12 mouse cellular contexts compared by ENCODE assay signal in genomic region chr15:97466110-97466509, GRCm38 (mm10).
DNase-seq lines count a peak whose midpoint lies in the region; TF ChIP-seq lines count a peak whose summit lies in the region.
"Had no signal": no experiment of that assay in that cellular context is flagged by ENCODE, and none has a peak within 500 bp of the region (broad histone marks: within the 10 kb centered on the region; RNA-seq: fewer than 3 reads in every experiment).

No protein-coding gene starts in this region.

- peak; percentile 32 for TF ChIP-seq RAD21 in CH12.LX (IDR thresholded peaks at IDR 0.05; ENCODE audit: low read depth, low read length)

- TF ChIP-seq CTCF in layer of hippocampus, adult 2 months (conservative IDR thresholded peaks at IDR 0.05): peak; percentile 60
- TF ChIP-seq CTCF in CH12.LX (conservative IDR thresholded peaks at IDR 0.05 in 1 of 2, IDR thresholded peaks at IDR 0.05 in 1 of 2; ENCODE audit: low read depth in 2 of 2, low read length in 2 of 2): peak; percentile 48 to 65; a peak in 3 of 4 replicates
- TF ChIP-seq CTCF in cortical plate, adult 2 months (IDR thresholded peaks at IDR 0.05; ENCODE audit: extremely low read depth, insufficient read depth, low read length): 0 out of 2 replicates have a peak, but pooled peaks have one; percentile 7

- H3K27ac ChIP-seq in layer of hippocampus, adult 2 months: no peak overlapping the region
- H3K27ac ChIP-seq in CH12.LX (ENCODE audit: insufficient read depth, low read depth): no peak overlapping the region
- no peak overlapping the region for H3K27ac ChIP-seq in cortical plate, adult 2 months (ENCODE audit: insufficient read depth, low read length)
- H3K27ac ChIP-seq: forebrain, embryonic 15.5 days; heart, embryonic 10.5 days had no signal

- dilution Hi-C loops in CH12.LX (cut with MboI; ENCODE audit: extremely low pct_ligation_motif_present, extremely low pct_unique_long_range_greater_than_20kb, low sequenced_read_pairs): no loop called here

- H3K36me3 ChIP-seq in CH12.LX (replicated peaks in 1 of 2; ENCODE audit: control insufficient read depth in 1 of 2, insufficient read depth in 1 of 2, low read length in 1 of 2): no peaks in the 10 kb centered on the region
- H3K36me3 ChIP-seq: forebrain, embryonic 15.5 days; heart, embryonic 10.5 days had no signal

- H3K27me3 ChIP-seq in CH12.LX (replicated peaks): no peaks in the 10 kb centered on the region
- H3K27me3 ChIP-seq: forebrain, embryonic 15.5 days had no signal

- in situ Hi-C loops in CH12.LX (cut with MboI; ENCODE audit: low pct_ligation_motif_present, low pct_unique_long_range_greater_than_20kb, low sequenced_read_pairs): loop anchor here (10.0 to 25.0 kb wide), 2 partner anchors 211 to 371 kb away; partner anchors contain the start of gene Hdac7

- no peak overlapping the region for H3K4me3 ChIP-seq in layer of hippocampus, adult 2 months
- H3K4me3 ChIP-seq in CH12.LX (replicated peaks in 1 of 3; ENCODE audit: low read depth in 2 of 3, low read length in 2 of 3, poor library complexity in 1 of 3): no peak overlapping the region
- no peak overlapping the region for H3K4me3 ChIP-seq in cortical plate, adult 2 months (ENCODE audit: insufficient read depth, low read length)
- H3K4me3 ChIP-seq: forebrain, embryonic 15.5 days; heart, embryonic 10.5 days had no signal

- DNase-seq in layer of hippocampus, adult 2 months (ENCODE audit: low spot score in 2 of 2): no peak
- DNase-seq in layer of hippocampus, postnatal 25 days (ENCODE audit: extremely low spot score in 1 of 2, low spot score in 1 of 2): no peak
- DNase-seq in B cell, adult 2 months: peak; percentile 79 to 80
- no peak for DNase-seq in CH12.LX (ENCODE audit: extremely low read depth)
- no peak for DNase-seq in urinary bladder, adult 2 months (ENCODE audit: low spot score)
- no peak for DNase-seq in left cerebral cortex, adult 11 months (ENCODE audit: low spot score)
- DNase-seq in layer of hippocampus, postnatal 14 days (ENCODE audit: low spot score in 2 of 2): no peak
- DNase-seq: embryo, embryonic 11 days; right cerebral cortex, postnatal 14 days had no signal

- TF ChIP-seq POLR2A in CH12.LX (IDR thresholded peaks at IDR 0.05; ENCODE audit: low read depth, low read length): no peak
- TF ChIP-seq POLR2A in cortical plate, adult 2 months (IDR thresholded peaks at IDR 0.05; ENCODE audit: extremely low read depth, insufficient read depth, low read length): no peak

- H3K9ac ChIP-seq in CH12.LX (ENCODE audit: insufficient read depth, low read depth): no peak overlapping the region
- H3K9ac ChIP-seq: forebrain, embryonic 15.5 days had no signal

- TF ChIP-seq EP300 in CH12.LX (IDR thresholded peaks at IDR 0.05; ENCODE audit: low read length): no peak

- peaks cover 14 to 80% of the 10 kb centered on the region in 2 experiments for H3K4me1 ChIP-seq in CH12.LX (ENCODE audit: control insufficient read depth in 1 of 2, insufficient read depth in 2 of 2)
- H3K4me1 ChIP-seq in cortical plate, adult 2 months (ENCODE audit: control insufficient read depth, insufficient read depth, low read length): no peaks in the 10 kb centered on the region; the same call in 1 of the 2 replicates
- H3K4me1 ChIP-seq: forebrain, embryonic 15.5 days; heart, embryonic 10.5 days had no signal

- H3K79me2 ChIP-seq in CH12.LX (replicated peaks; ENCODE audit: control insufficient read depth, extremely low read depth, insufficient read depth, poor library complexity, severe bottlenecking): no peaks in the 10 kb centered on the region

- no peaks in the 10 kb centered on the region for H3K9me3 ChIP-seq in CH12.LX (replicated peaks; ENCODE audit: low read length)
- H3K9me3 ChIP-seq: forebrain, embryonic 15.5 days; heart, embryonic 10.5 days had no signal

- H3K4me2 ChIP-seq in CH12.LX (ENCODE audit: insufficient read depth, low read depth, poor library complexity, severe bottlenecking): no peak overlapping the region
- H3K4me2 ChIP-seq: forebrain, embryonic 15.5 days had no signal

TF ChIP-seq in CH12.LX, 34 proteins besides CTCF, POLR2A, EP300 and RAD21:
- TF ChIP-seq IRF4 (IDR thresholded peaks at IDR 0.05; ENCODE audit: low read depth, low read length): no peak
- no peak for TF ChIP-seq USF1 (IDR thresholded peaks at IDR 0.05; ENCODE audit: low read depth, low read length)
- no peak for TF ChIP-seq PAX5 (IDR thresholded peaks at IDR 0.05; ENCODE audit: low read length)
- TF ChIP-seq TBP (conservative IDR thresholded peaks at IDR 0.05; ENCODE audit: low read depth, low read length): no peak
- TF ChIP-seq GABPA (IDR thresholded peaks at IDR 0.05; ENCODE audit: insufficient replicate concordance, low read depth, low read length): no peak
- no peak for TF ChIP-seq HCFC1 (IDR thresholded peaks at IDR 0.05; ENCODE audit: low read depth, low read length)
- TF ChIP-seq MAZ (IDR thresholded peaks at IDR 0.05; ENCODE audit: low read depth, low read length): no peak
- TF ChIP-seq SMC3 (IDR thresholded peaks at IDR 0.05; ENCODE audit: low read depth, low read length): peak; percentile 44
- TF ChIP-seq JUND (conservative IDR thresholded peaks at IDR 0.05; ENCODE audit: low read depth, low read length): no peak

Comparison
In these comparisons a context has a peak if more than half of its experiments do, and no peak if none do; other contexts are left out.
1. DNase-seq: peak in B cell, adult 2 months (2 of 2); none in layer of hippocampus, adult 2 months (0 of 2), layer of hippocampus, postnatal 25 days (0 of 2), CH12.LX (single experiment), urinary bladder, adult 2 months (single experiment), left cerebral cortex, adult 11 months (single experiment) and layer of hippocampus, postnatal 14 days (0 of 2).
2. CTCF ChIP-seq: peak in every context shown above with its lines; median percentile 60 in layer of hippocampus, adult 2 months; 56 in CH12.LX; 7 in cortical plate, adult 2 months.